Comparison of ENCODE assay signal across 8 mouse cellular contexts in the genomic region with DNA sequence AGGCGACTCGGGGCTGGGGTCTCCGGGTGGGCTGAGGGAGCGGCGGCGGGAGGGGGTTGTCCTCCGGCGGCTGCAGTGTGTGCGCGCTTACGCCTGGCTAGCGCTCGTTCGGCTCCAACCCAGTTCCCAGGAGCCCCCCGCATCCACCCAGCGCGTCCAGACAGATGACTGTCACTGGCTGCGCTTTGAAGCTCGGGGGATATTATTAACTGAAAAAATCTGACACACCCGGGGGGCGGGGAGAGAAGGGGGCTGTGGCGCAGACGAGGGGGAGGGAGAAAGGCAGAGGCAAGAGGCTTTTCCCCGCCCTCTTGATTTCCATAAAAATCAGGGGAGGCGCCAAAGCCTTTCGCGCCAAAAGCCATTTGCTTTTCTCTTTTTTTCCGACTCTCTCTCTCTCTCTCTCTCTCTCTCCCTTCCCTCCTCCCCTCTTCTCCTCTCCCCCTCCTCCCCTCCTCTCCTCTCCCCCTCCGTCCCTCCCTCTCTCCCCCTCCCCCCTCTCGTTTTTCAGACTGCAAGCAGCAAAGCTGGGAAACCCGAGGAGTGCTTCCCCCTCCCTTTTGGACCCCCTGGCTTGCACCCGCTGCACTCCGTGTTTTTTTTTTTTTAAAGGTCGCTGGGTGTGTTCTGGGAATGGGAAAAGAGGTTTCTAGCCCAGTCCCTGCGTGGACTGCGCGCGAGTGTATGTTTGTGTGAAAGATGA. TPM values are rescaled to one million over a fixed set of nuclear protein-coding genes. Genes with fewer than 3 reads are reported as not detected.
DNase-seq lines count a peak whose midpoint lies in the region; ATAC-seq and TF ChIP-seq lines count a peak whose summit lies in the region.

Gene Mycn, minus strand, starts transcription at position 254 of the 703 bp plus-strand sequence.

- no peak for TF ChIP-seq CTCF in lung, postnatal 0 days (IDR thresholded peaks at IDR 0.05)

- peak; percentile 11; the same call in 1 of the 2 replicates for ATAC-seq in frontal cortex, adult (ENCODE audit: low TSS enrichment)
- ATAC-seq in hematopoietic stem cell, adult 5-6 weeks (replicated peaks in 1 of 2; ENCODE audit: insufficient read depth in 1 of 2, low FRiP score in 2 of 2, low TSS enrichment in 1 of 2, low read depth in 1 of 2, poor library complexity in 2 of 2, severe bottlenecking in 2 of 2): peak; percentile 30 to 34
- peak; percentile 60 for ATAC-seq in lung, postnatal 0 days
- ATAC-seq in monocyte, adult 5-6 weeks (replicated peaks; ENCODE audit: insufficient number of reproducible peaks, low FRiP score, low TSS enrichment, poor library complexity, severe bottlenecking): no peak

- peak within 1 kb of the TSS; percentile 56 for H3K4me3 ChIP-seq in lung, postnatal 0 days (ENCODE audit: low read depth, low read length)

- no peak within 1 kb of the TSS for H3K27ac ChIP-seq in lung, postnatal 0 days (ENCODE audit: low read length)

- H3K9me3 ChIP-seq in lung, postnatal 0 days (ENCODE audit: low read length): no peaks in the 10 kb centered on the region

- TF ChIP-seq EP300 in lung, postnatal 0 days (IDR thresholded peaks at IDR 0.05): 0 out of 2 replicates have a peak, but pooled peaks have one; percentile 1

- peaks cover 23% of the 10 kb centered on the region for H3K4me1 ChIP-seq in lung, postnatal 0 days (ENCODE audit: insufficient read depth, low read depth, low read length)

- peak within 1 kb of the TSS; percentile 96 for H3K4me2 ChIP-seq in lung, postnatal 0 days (replicated peaks; ENCODE audit: low read depth, low read length)

- H3K27me3 ChIP-seq in lung, postnatal 0 days (replicated peaks; ENCODE audit: insufficient read depth, low read length): no peaks in the 10 kb centered on the region

- no peaks in the 10 kb centered on the region for H3K36me3 ChIP-seq in lung, postnatal 0 days (ENCODE audit: insufficient read depth, low read length)

- 0 out of 2 replicates have a peak within 1 kb of the TSS, but pooled peaks have one; percentile 3 for H3K9ac ChIP-seq in lung, postnatal 0 days (replicated peaks; ENCODE audit: low read depth)

- peak; percentile 90 for DNase-seq in Muller cell, postnatal 12 days (ENCODE audit: inconsistent ontology term)
- DNase-seq in c-Kit-positive CD71-positive TER-119-positive erythroid progenitor cells, embryonic 14.5 days (ENCODE audit: low spot score): peak; percentile 40
- peak; percentile 42 for DNase-seq in layer of hippocampus, adult 9-10 months (ENCODE audit: low spot score)
- DNase-seq in lung, postnatal 0 days (ENCODE audit: low spot score): peak; percentile 94
- DNase-seq in retina, postnatal 7 days (ENCODE audit: low read depth, low spot score): peak; percentile 83

- 4% methylated on average over 29 of the region's 38 CpGs for WGBS in lung, postnatal 0 days

RNA-seq across cellular contexts. Expression of gene Mycn, which starts in this region (rescaled TPM):
- total RNA-seq in hematopoietic stem cell, adult 5-6 weeks (2017): 30.1 and 39.2 TPM in 2 replicates
- 10.2 and 10.9 TPM in 2 replicates for polyA plus RNA-seq in lung, postnatal 0 days (2015; fragmentation: Nextera tagmentation; extraction: Ambion mirVana)
- not detected in 3 replicates for total RNA-seq in monocyte, adult 5-6 weeks (2017)

Comparison
In these comparisons a context has a peak if more than half of its experiments do, and no peak if none do; other contexts are left out.
1. RNA of gene Mycn (total RNA-seq): 30.1 to 39.2 TPM in hematopoietic stem cell, adult 5-6 weeks; not detected in monocyte, adult 5-6 weeks; every median in the first group is over 10 times any median in the second.
2. DNase-seq: peak in every context shown above with its lines; median percentile 94 in lung, postnatal 0 days; 90 in Muller cell, postnatal 12 days; 83 in retina, postnatal 7 days; 42 in layer of hippocampus, adult 9-10 months; 40 in c-Kit-positive CD71-positive TER-119-positive erythroid progenitor cells, embryonic 14.5 days.